Mouse (Mus musculus) lung, postnatal 36 days (tissue): ENCODE results near the gene Ppp2r3c.
"Not testable (repeated sequence)": the region's sequence is repeated elsewhere in the genome, so short reads cannot be mapped to it uniquely, and the experiment has no call there.

ENCODE experiments used
- DNase-seq: peaks from one replicate; pipeline ENCODE4 v3.0.0; 2022; ENCODE audit warnings: mixed read lengths

Gene Ppp2r3c

GRCm38 (mm10) chr12:55302485-55303441 lies at the start of gene Ppp2r3c:
Gene Ppp2r3c, minus strand, starts transcription at chr12:55302998.
- DNase-seq, result peak; percentile 98

GRCm38 (mm10) chr12:55344583-55344982 lies 41.8 kb upstream of the Ppp2r3c start:
- no peak for DNase-seq

- no peak for DNase-seq
Observed at GRCm38 (mm10) chr12:55343998-55344397, 41.2 kb upstream of the Ppp2r3c start.

GRCm38 (mm10) chr12:55343045-55343444 lies 40.2 kb upstream of the Ppp2r3c start:
- DNase-seq, result not testable (repeated sequence)

- DNase-seq, result not testable (repeated sequence)
Observed at GRCm38 (mm10) chr12:55338490-55338889, 35.7 kb upstream of the Ppp2r3c start.

GRCm38 (mm10) chr12:55333662-55334061 lies 30.9 kb upstream of the Ppp2r3c start:
- DNase-seq, result no peak

- no peak for DNase-seq
Observed at GRCm38 (mm10) chr12:55329351-55329750, 26.6 kb upstream of the Ppp2r3c start.

GRCm38 (mm10) chr12:55328784-55329183 lies 26.0 kb upstream of the Ppp2r3c start:
- no peak for DNase-seq

GRCm38 (mm10) chr12:55325702-55326101 lies 22.9 kb upstream of the Ppp2r3c start:
- no peak for DNase-seq

GRCm38 (mm10) chr12:55321642-55322291 lies 19.0 kb upstream of the Ppp2r3c start:
- DNase-seq, result no peak

GRCm38 (mm10) chr12:55315192-55315591 lies 12.4 kb upstream of the Ppp2r3c start:
- peak; percentile 97 for DNase-seq

GRCm38 (mm10) chr12:55313901-55314300 lies 11.1 kb upstream of the Ppp2r3c start:
- no peak for DNase-seq

GRCm38 (mm10) chr12:55311841-55312240 lies 9.0 kb upstream of the Ppp2r3c start:
- DNase-seq, result no peak

- no peak for DNase-seq
Observed at GRCm38 (mm10) chr12:55309501-55309900, 6.7 kb upstream of the Ppp2r3c start.

GRCm38 (mm10) chr12:55308731-55309130 lies 5.9 kb upstream of the Ppp2r3c start:
- DNase-seq, result no peak

GRCm38 (mm10) chr12:55307566-55307965 lies 4.8 kb upstream of the Ppp2r3c start:
- no peak for DNase-seq

- no peak for DNase-seq
Observed at GRCm38 (mm10) chr12:55306371-55306770, 3.6 kb upstream of the Ppp2r3c start.

GRCm38 (mm10) chr12:55301472-55302300 lies 1.1 kb downstream of the Ppp2r3c start:
- no peak for DNase-seq

GRCm38 (mm10) chr12:55300820-55301351 lies 1.9 kb downstream of the Ppp2r3c start:
- no peak for DNase-seq

GRCm38 (mm10) chr12:55299336-55299735 lies 3.5 kb downstream of the Ppp2r3c start, which contains the start of gene 1110008L16Rik:
Gene 1110008L16Rik, plus strand, starts transcription at chr12:55299577.
- peak; percentile 31 for DNase-seq

- no peak for DNase-seq
Observed at GRCm38 (mm10) chr12:55298112-55298511, 4.7 kb downstream of the Ppp2r3c start.

- not testable (repeated sequence) for DNase-seq
Observed at GRCm38 (mm10) chr12:55277583-55277982, 25.2 kb downstream of the Ppp2r3c start.

- no peak for DNase-seq
Observed at GRCm38 (mm10) chr12:55272243-55272642, 30.6 kb downstream of the Ppp2r3c start.
